Mouse (Mus musculus) MEL (cell line): ENCODE results near the gene Bach2. TPM values are rescaled to one million over a fixed set of nuclear protein-coding genes. Genes with fewer than 3 reads are reported as not detected.

Experiments used
- DNase-seq: peaks from one replicate; pipeline ENCODE4 v3.0.0; 2011; ENCODE audit warnings: low read depth, low spot score
- H3K27ac ChIP-seq: 2 replicates; pipeline ENCODE4 v1.5.1; 2012; ENCODE audit warnings: low read depth, mild to moderate bottlenecking, control low read depth, low read length, moderate library complexity; ENCODE audit not compliant: control insufficient read depth
- H3K27me3 ChIP-seq, 2 experiments: fragments of 150-350 bp in 1 of 2; sonication (generic) in 1 of 2; 2 replicates each; pipeline ENCODE4 v1.6.1; 2012; ENCODE audit warnings: low read length in 2 of 2, mild to moderate bottlenecking in 2 of 2, improper control_type of control experiment in 1 of 2, moderate library complexity in 1 of 2; ENCODE audit not compliant: insufficient read depth in 2 of 2, control insufficient read depth in 1 of 2
- H3K36me3 ChIP-seq, 2 experiments: 2 replicates each; pipeline ENCODE4 v1.6.1; 2012 to 2014; ENCODE audit warnings: low read length in 2 of 2, improper control_type of control experiment in 1 of 2, inconsistent platforms in 1 of 2, mild to moderate bottlenecking in 1 of 2; ENCODE audit not compliant: insufficient read depth in 2 of 2, control insufficient read depth in 1 of 2
- H3K4me1 ChIP-seq, 2 experiments: fragments of 150-350 bp in 1 of 2; sonication (generic) in 1 of 2; 2 replicates each; pipeline ENCODE4 v1.6.1; 2012; ENCODE audit warnings: low read length in 2 of 2, improper control_type of control experiment in 1 of 2, mild to moderate bottlenecking in 1 of 2; ENCODE audit not compliant: insufficient read depth in 2 of 2, control insufficient read depth in 1 of 2
- H3K4me3 ChIP-seq, 2 experiments: fragments of 150-350 bp in 1 of 2; sonication (generic) in 1 of 2; 2 replicates each; pipeline ENCODE4 v1.5.1; 2012; ENCODE audit warnings: low read depth in 2 of 2, low read length in 2 of 2, mild to moderate bottlenecking in 2 of 2, moderate library complexity in 2 of 2, control low read depth in 1 of 2, improper control_type of control experiment in 1 of 2; ENCODE audit not compliant: control insufficient read depth in 1 of 2, insufficient read depth in 1 of 2
- H3K79me2 ChIP-seq: 2 replicates; pipeline ENCODE4 v1.6.1; 2012; ENCODE audit warnings: mild to moderate bottlenecking, low read length, moderate library complexity; ENCODE audit not compliant: control insufficient read depth, poor library complexity, insufficient read depth
- H3K9ac ChIP-seq: 2 replicates; pipeline ENCODE4 v1.6.1; 2012; ENCODE audit warnings: low read depth, mild to moderate bottlenecking, control low read depth, low read length, moderate library complexity; ENCODE audit not compliant: control insufficient read depth, poor library complexity, severe bottlenecking
- H3K9me3 ChIP-seq: fragments of 150-350 bp; sonication (generic); replicated peaks from 2 replicates; pipeline ENCODE4 v1.6.1; 2012; ENCODE audit warnings: mild to moderate bottlenecking, low read length, improper control_type of control experiment, moderate library complexity; ENCODE audit not compliant: insufficient read depth
- CTCF ChIP-seq, 3 experiments: IDR thresholded peaks in 2 of 3; conservative IDR thresholded peaks in 1 of 3; 2 replicates each; pipeline ENCODE4 v1.5.1; 2011 to 2012; ENCODE audit warnings: low read length in 3 of 3, low read depth in 2 of 3, mild to moderate bottlenecking in 2 of 3, improper control_type of control experiment in 1 of 3, inconsistent platforms in 1 of 3, mixed read lengths in 1 of 3, moderate library complexity in 1 of 3; ENCODE audit not compliant: control insufficient read depth in 1 of 3, insufficient read depth in 1 of 3, poor library complexity in 1 of 3, severe bottlenecking in 1 of 3
- E2F4 ChIP-seq: IDR thresholded peaks from 2 replicates; pipeline ENCODE4 v1.6.1; 2011; ENCODE audit warnings: low read depth, low read length, improper control_type of control experiment, borderline replicate concordance
- GABPA ChIP-seq: IDR thresholded peaks from 2 replicates; pipeline ENCODE4 v1.6.1; 2012; ENCODE audit warnings: low read depth, mild to moderate bottlenecking, inconsistent platforms, low read length, improper control_type of control experiment, moderate library complexity
- HCFC1 ChIP-seq: IDR thresholded peaks from 2 replicates; pipeline ENCODE4 v1.6.1; 2012; ENCODE audit warnings: low read depth, mild to moderate bottlenecking, inconsistent platforms, low read length, improper control_type of control experiment, moderate library complexity
- KAT2A ChIP-seq: conservative IDR thresholded peaks from 2 replicates; pipeline ENCODE4 v1.6.1; 2012; ENCODE audit warnings: low read depth, low read length, improper control_type of control experiment, inconsistent platforms
- MAFK ChIP-seq: IDR thresholded peaks from 2 replicates; pipeline ENCODE4 v1.6.1; 2011; ENCODE audit warnings: low read depth, mild to moderate bottlenecking, low read length, improper control_type of control experiment, borderline replicate concordance
- MAX ChIP-seq: IDR thresholded peaks from 2 replicates; pipeline ENCODE4 v1.6.1; 2011; ENCODE audit warnings: low read length, improper control_type of control experiment
- MYB ChIP-seq: IDR thresholded peaks from 2 replicates; pipeline ENCODE4 v1.6.1; 2011; ENCODE audit warnings: mild to moderate bottlenecking, low read depth, low read length, improper control_type of control experiment
- POLR2A ChIP-seq, 2 experiments: IDR thresholded peaks; 2 replicates each; pipeline ENCODE4 v1.6.1; 2011 to 2012; ENCODE audit warnings: low read length in 2 of 2, mild to moderate bottlenecking in 2 of 2, control low read depth in 1 of 2, improper control_type of control experiment in 1 of 2, low read depth in 1 of 2, moderate library complexity in 1 of 2; ENCODE audit not compliant: control insufficient read depth in 1 of 2, insufficient read depth in 1 of 2, poor library complexity in 1 of 2
- POLR2AphosphoS2 ChIP-seq: IDR thresholded peaks from 2 replicates; pipeline ENCODE4 v1.6.1; 2011; ENCODE audit warnings: low read length, improper control_type of control experiment
- RAD21 ChIP-seq: IDR thresholded peaks from 2 replicates; pipeline ENCODE4 v1.6.1; 2011; ENCODE audit warnings: mild to moderate bottlenecking, low read depth, low read length, improper control_type of control experiment
- SIN3A ChIP-seq: IDR thresholded peaks from 2 replicates; pipeline ENCODE4 v1.6.1; 2012; ENCODE audit warnings: low read length, improper control_type of control experiment, inconsistent platforms
- TBP ChIP-seq: IDR thresholded peaks from 2 replicates; pipeline ENCODE4 v1.8.0; 2011; ENCODE audit warnings: low read depth, low read length, improper control_type of control experiment
- UBTF ChIP-seq: IDR thresholded peaks from 2 replicates; pipeline ENCODE4 v1.6.1; 2012; ENCODE audit warnings: low read depth, mild to moderate bottlenecking, inconsistent platforms, low read length, improper control_type of control experiment, moderate library complexity, borderline replicate concordance; ENCODE audit not compliant: insufficient read depth
- ZC3H11A ChIP-seq: IDR thresholded peaks from 2 replicates; pipeline ENCODE4 v1.6.1; 2012; ENCODE audit warnings: low read depth, mild to moderate bottlenecking, inconsistent platforms, low read length, improper control_type of control experiment
- ZKSCAN1 ChIP-seq: IDR thresholded peaks from 2 replicates; pipeline ENCODE4 v1.6.1; 2012; ENCODE audit warnings: low read depth, mild to moderate bottlenecking, inconsistent platforms, low read length, improper control_type of control experiment, moderate library complexity
- ZMIZ1 ChIP-seq: IDR thresholded peaks from 2 replicates; pipeline ENCODE4 v1.6.1; 2012; ENCODE audit warnings: low read depth, mild to moderate bottlenecking, inconsistent platforms, low read length, improper control_type of control experiment, moderate library complexity
- ZNF384 ChIP-seq: IDR thresholded peaks from 2 replicates; pipeline ENCODE4 v1.6.1; 2012; ENCODE audit warnings: low read depth, mild to moderate bottlenecking, inconsistent platforms, low read length, improper control_type of control experiment
- polyA plus RNA-seq, 2 experiments: library from polyadenylated mRNA; stranded (reverse) in 1 of 2; unstranded in 1 of 2; fragments of >175 nt in 1 of 2; fragments of >200 nt in 1 of 2; gene quantifications; 2 replicates each; pipeline versions ENCODE4 v1.2.1 to v1.2.4; 2012; ENCODE audit warnings: low replicate concordance in 2 of 2, low read depth in 1 of 2; ENCODE audit not compliant: insufficient read length in 2 of 2, insufficient read depth in 1 of 2, missing spikeins in 1 of 2
- total RNA-seq: library from RNA; depleted of rRNA; stranded (reverse); fragments of 300-350 nt; gene quantifications from 2 replicates; pipeline ENCODE4 v1.2.3, GENCODE M21; 2012

Bach2 gene
- total and polyA plus RNA-seq, 3 experiments, result 0.04 TPM; not detected in 2

- H3K27me3 ChIP-seq, result peaks cover 3 to 5% of the 10 kb centered on the region in 2 experiments; a peak in 3 of 4 replicates
- no peaks in the 10 kb centered on the region for H3K4me1 ChIP-seq
- no peaks in the 10 kb centered on the region for H3K9me3 ChIP-seq
- no peak for DNase-seq
- no peaks in the 10 kb centered on the region for H3K36me3 ChIP-seq
- H3K27ac ChIP-seq, result no peak overlapping the region
- no peak overlapping the region for H3K4me3 ChIP-seq
- TF ChIP-seq ZC3H11A (no peak), KAT2A (no peak), POLR2AphosphoS2 (no peak), UBTF (no peak), TBP (no peak), POLR2A (IDR thresholded peaks at IDR 0.05; ENCODE audit: control insufficient read depth in 1 of 2, insufficient read depth in 1 of 2, low read depth in 1 of 2, low read length in 2 of 2, poor library complexity in 1 of 2) (no peak)
- TF ChIP-seq, all 39 proteins: peak for 0
- no peaks in the 10 kb centered on the region for H3K79me2 ChIP-seq
- H3K9ac ChIP-seq, result no peak overlapping the region
Measured at GRCm38 (mm10) chr4:32504236-32504635, 265.6 kb downstream of the Bach2 start.

DNA sequence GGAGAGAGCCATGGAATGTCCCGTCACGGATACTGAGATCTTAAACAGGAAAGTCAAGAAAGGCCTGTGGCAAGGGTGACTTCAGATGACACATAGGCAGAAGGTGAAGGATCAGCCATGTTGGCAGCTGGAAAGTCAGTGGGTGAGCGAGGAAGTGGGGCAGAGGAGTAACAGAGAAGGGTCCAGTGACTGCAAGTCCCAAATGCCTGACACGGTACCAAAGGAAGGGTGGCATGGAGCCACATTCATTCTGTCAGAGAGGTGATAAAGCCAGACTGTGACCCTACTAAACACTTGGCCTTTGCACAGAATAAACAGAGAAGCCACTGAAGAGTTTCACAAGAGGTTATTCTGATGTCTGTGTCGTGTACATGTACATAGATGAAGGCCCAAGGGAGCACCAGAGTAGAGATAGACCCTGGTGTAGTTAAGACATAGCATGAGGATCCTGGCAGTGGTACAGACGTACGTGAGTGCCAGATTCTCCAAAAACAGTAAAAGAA lies 267.8 kb downstream of the Bach2 start:
- no peak for DNase-seq
- H3K79me2 ChIP-seq, result no peaks in the 10 kb centered on the region
- H3K36me3 ChIP-seq, result no peaks in the 10 kb centered on the region
- peaks cover 3 to 9% of the 10 kb centered on the region in 2 experiments; a peak in 3 of 4 replicates for H3K27me3 ChIP-seq
- no peak overlapping the region for H3K4me3 ChIP-seq
- no peak overlapping the region for H3K9ac ChIP-seq
- no peak overlapping the region for H3K27ac ChIP-seq
- TF ChIP-seq GABPA (no peak), RAD21 (no peak), MAX (no peak)
- H3K4me1 ChIP-seq, result no peaks in the 10 kb centered on the region
- H3K9me3 ChIP-seq, result no peaks in the 10 kb centered on the region

DNA sequence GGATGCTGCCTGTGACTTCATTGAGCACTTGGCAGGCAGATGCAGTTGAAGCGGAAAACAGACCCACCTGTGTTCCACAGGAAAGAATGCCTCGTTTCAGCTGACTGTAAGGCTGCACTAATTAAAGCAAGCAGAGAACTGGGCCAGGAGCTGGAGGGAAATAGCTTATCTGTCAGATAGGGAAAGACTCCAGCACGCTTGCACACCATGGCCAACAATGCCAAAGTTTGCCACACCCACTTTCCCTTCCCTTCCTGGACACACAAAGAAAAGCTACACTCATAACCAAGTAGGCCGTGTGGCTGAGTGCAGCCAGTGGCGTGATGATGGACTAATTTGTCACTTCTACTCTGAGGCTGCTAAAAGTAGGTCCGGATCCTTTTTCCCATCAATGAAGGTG lies 268.4 kb downstream of the Bach2 start:
- H3K9me3 ChIP-seq, result no peaks in the 10 kb centered on the region
- H3K4me1 ChIP-seq, result no peaks in the 10 kb centered on the region
- no peak for DNase-seq
- no peaks in the 10 kb centered on the region for H3K79me2 ChIP-seq
- H3K9ac ChIP-seq, result no peak overlapping the region
- no peak for TF ChIP-seq SIN3A
- TF ChIP-seq HCFC1, result no peak
- no peak for TF ChIP-seq POLR2A (IDR thresholded peaks at IDR 0.05; ENCODE audit: control insufficient read depth in 1 of 2, insufficient read depth in 1 of 2, low read depth in 1 of 2, low read length in 2 of 2, poor library complexity in 1 of 2)
- TF ChIP-seq E2F4, result no peak
- TF ChIP-seq RAD21, result no peak
- TF ChIP-seq MYB, result no peak
- TF ChIP-seq ZMIZ1, result no peak
- TF ChIP-seq ZNF384, result no peak
- TF ChIP-seq POLR2AphosphoS2, result no peak
- no peak for TF ChIP-seq ZKSCAN1
- no peak for TF ChIP-seq MAFK
- TF ChIP-seq CTCF (IDR thresholded peaks at IDR 0.05 in 2 of 3, conservative IDR thresholded peaks at IDR 0.05 in 1 of 3; ENCODE audit: control insufficient read depth in 1 of 3, insufficient read depth in 1 of 3, low read depth in 2 of 3, low read length in 3 of 3, poor library complexity in 1 of 3, severe bottlenecking in 1 of 3), result no peak
- no peaks in the 10 kb centered on the region for H3K36me3 ChIP-seq
- peaks cover 3 to 7% of the 10 kb centered on the region in 2 experiments; a peak in 3 of 4 replicates for H3K27me3 ChIP-seq
- H3K27ac ChIP-seq, result no peak overlapping the region
- no peak overlapping the region for H3K4me3 ChIP-seq
